Mouse (Mus musculus): ENCODE data around the gene Fut11. TPM values are rescaled to one million over a fixed set of nuclear protein-coding genes. Genes with fewer than 3 reads are reported as not detected.

The Fut11 gene
- polyA plus RNA-seq, 1 experiment from 2014 or later: 20.5 TPM

DNA sequence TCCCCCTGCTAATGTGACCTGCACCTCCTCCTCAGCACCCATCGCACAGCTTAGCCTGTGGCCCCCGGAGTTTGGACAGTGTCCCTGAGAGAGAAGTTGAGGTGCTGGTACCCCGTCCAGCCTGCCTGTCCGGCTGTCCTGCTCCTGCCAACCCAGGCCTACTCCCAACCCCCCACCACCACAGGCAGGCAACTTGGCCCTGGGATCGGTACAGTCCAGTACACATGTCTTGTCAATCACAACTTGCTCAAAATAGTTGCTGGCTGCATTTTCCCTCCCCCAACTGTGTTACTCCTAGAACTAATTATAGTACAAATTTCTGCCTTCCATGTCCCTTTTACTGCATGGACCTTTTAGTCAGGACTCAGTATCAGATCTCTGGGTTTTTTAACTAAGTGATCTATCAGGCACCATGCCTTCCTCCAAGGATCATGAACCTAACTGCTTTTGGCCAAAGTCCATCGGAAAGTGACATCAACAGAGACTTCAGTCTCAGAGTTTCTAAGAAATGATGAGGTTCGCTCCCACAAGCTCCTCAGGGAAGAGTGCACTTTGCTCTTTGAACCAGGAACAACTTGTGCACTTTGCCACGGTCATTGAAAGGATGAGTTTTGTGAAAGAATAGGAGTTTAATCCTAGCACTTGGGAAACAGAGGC, 26.5 kb upstream of the Fut11 start, which contains the start of gene Synpo2l:
Gene Synpo2l (minus strand): TSS at position 201 of the 657 bp plus-strand sequence.
- peak within 1 kb of the TSS; percentile 92 for H3K27ac ChIP-seq (ENCODE audit: low read length)
- H3K4me1 ChIP-seq (ENCODE audit: control insufficient read depth, insufficient read depth, low read length): peaks cover 20% of the 10 kb centered on the region
- ATAC-seq (replicated peaks; ENCODE audit: extremely low read depth, insufficient read depth, low FRiP score): peak; percentile 80
- H3K9ac ChIP-seq (ENCODE audit: low read length): peak within 1 kb of the TSS; percentile 81
- no peaks in the 10 kb centered on the region; the same call in 1 of the 2 replicates for H3K9me3 ChIP-seq (replicated peaks; ENCODE audit: control insufficient read depth, low read length)
- H3K27me3 ChIP-seq (ENCODE audit: control insufficient read depth, insufficient read depth, low read length): no peaks in the 10 kb centered on the region
- 54% methylated on average over 8 of the region's 8 CpGs for WGBS
- peak within 1 kb of the TSS; percentile 90 for H3K4me2 ChIP-seq (ENCODE audit: low read depth, low read length)
- H3K36me3 ChIP-seq (ENCODE audit: control insufficient read depth, insufficient read depth): no peaks in the 10 kb centered on the region
- H3K4me3 ChIP-seq (ENCODE audit: low read length): peak within 1 kb of the TSS; percentile 53

DNA sequence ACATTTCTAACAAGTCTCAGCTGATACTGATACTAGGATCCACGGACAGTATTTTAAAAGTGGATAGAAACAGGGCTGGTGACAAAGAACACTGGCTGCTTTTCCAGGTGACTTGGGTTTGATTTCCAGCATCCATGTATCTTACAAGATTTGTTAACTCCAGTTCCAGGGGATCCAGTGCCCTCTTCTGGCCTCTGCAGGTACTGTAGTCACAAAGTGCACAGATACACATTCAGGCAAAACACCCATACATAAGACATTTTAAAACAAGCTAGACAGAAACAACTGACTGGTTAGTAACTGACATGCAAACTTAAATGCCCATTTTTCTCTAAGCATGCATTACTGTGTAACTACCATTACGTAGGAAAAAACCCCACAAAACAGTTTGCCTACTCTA, 21.8 kb upstream of the Fut11 start:
- Histone ChIP-seq H3K9me3 (replicated peaks; ENCODE audit: control insufficient read depth, low read length) (no peaks in the 10 kb centered on the region; the same call in 1 of the 2 replicates), H3K4me1 (ENCODE audit: control insufficient read depth, insufficient read depth, low read length) (peaks cover 23% of the 10 kb centered on the region), H3K27ac (ENCODE audit: low read length) (no peak overlapping the region; the same call in 1 of the 2 replicates), H3K4me2 (ENCODE audit: low read depth, low read length) (no peak overlapping the region), H3K4me3 (ENCODE audit: low read length) (no peak overlapping the region), H3K9ac (ENCODE audit: low read length) (no peak overlapping the region), H3K36me3 (ENCODE audit: control insufficient read depth, insufficient read depth) (peaks cover 13% of the 10 kb centered on the region), H3K27me3 (ENCODE audit: control insufficient read depth, insufficient read depth, low read length) (no peaks in the 10 kb centered on the region)
- WGBS: 89% methylated on average over 2 of the region's 2 CpGs
- ATAC-seq (replicated peaks; ENCODE audit: extremely low read depth, insufficient read depth, low FRiP score): no peak

DNA sequence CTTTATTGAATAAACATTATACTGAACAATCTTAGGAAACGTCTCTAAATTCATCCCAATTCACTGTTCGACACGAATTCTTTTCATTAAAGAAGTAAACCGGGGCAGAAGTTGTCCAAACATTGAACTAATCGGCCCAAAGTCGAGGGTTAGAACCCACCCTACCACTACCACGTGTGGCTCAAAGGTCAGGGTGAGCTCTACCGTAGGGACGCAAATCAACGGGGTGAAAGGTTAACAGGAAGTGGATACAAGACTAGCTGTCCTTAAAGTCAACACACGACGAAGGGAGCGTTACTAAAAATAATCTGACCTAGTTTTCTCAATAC, 21.1 kb upstream of the Fut11 start:
- Histone ChIP-seq H3K4me2 (ENCODE audit: low read depth, low read length) (peak overlapping the region; percentile 91), H3K27me3 (ENCODE audit: control insufficient read depth, insufficient read depth, low read length) (no peaks in the 10 kb centered on the region), H3K4me1 (ENCODE audit: control insufficient read depth, insufficient read depth, low read length) (peaks cover 21% of the 10 kb centered on the region), H3K27ac (ENCODE audit: low read length) (peak overlapping the region; percentile 95), H3K9me3 (replicated peaks; ENCODE audit: control insufficient read depth, low read length) (no peaks in the 10 kb centered on the region; the same call in 1 of the 2 replicates), H3K36me3 (ENCODE audit: control insufficient read depth, insufficient read depth) (peaks cover 20% of the 10 kb centered on the region), H3K4me3 (ENCODE audit: low read length) (peak overlapping the region; percentile 82), H3K9ac (ENCODE audit: low read length) (peak overlapping the region; percentile 75)
- 8% methylated on average over 13 of the region's 13 CpGs for WGBS
- ATAC-seq (replicated peaks; ENCODE audit: extremely low read depth, insufficient read depth, low FRiP score): no peak

DNA sequence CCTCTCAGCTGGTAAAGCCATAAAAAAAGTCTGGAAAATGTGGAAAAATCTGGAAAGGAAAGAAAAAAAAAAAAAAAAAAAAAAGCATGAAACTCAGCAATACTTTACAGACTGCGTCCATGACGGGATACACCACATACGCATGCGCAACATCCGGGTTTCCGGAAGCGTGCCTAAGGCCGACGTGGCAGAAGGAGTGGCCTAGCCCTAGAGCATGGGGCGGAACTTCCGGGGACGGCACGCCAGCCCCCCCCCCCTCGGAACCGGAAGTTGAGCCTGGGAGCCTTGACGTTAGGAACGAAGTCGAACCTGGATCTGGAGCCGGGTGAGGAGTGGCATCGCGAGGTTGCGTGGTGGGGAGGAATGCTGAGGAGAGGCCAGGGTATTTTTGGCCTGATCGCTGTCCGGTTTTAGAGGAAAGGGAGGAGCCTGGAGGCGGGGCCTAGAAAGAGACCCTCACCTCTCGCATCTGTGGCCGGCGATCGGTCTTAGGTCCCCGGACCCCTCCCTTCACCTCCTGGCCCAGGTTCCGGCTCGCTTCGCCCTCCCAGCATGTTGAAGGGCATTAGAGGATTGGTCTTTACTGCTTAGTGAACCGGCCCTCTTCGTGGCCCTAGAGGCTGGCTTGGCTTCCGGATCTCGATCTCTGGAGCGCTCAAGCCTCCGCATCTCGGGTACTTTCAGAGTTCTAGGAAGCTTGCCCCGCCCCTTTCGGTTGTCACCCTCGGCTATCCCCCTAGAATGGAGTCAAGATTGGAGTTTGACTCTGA, 20.5 kb upstream of the Fut11 start, which contains the start of gene Sec24c:
Gene Sec24c (plus strand): TSS at position 245 of the 770 bp plus-strand sequence.
- no peaks in the 10 kb centered on the region; the same call in 1 of the 2 replicates for H3K9me3 ChIP-seq (replicated peaks; ENCODE audit: control insufficient read depth, low read length)
- no peaks in the 10 kb centered on the region for H3K27me3 ChIP-seq (ENCODE audit: control insufficient read depth, insufficient read depth, low read length)
- peak within 1 kb of the TSS; percentile 88 for H3K9ac ChIP-seq (ENCODE audit: low read length)
- H3K27ac ChIP-seq (ENCODE audit: low read length): peak within 1 kb of the TSS; percentile 95
- WGBS: 0% methylated on average over 43 of the region's 43 CpGs
- H3K4me2 ChIP-seq (ENCODE audit: low read depth, low read length): peak within 1 kb of the TSS; percentile 91
- H3K4me3 ChIP-seq (ENCODE audit: low read length): peak within 1 kb of the TSS; percentile 82
- ATAC-seq (replicated peaks; ENCODE audit: extremely low read depth, insufficient read depth, low FRiP score): peak; percentile 96
- peaks cover 16% of the 10 kb centered on the region for H3K4me1 ChIP-seq (ENCODE audit: control insufficient read depth, insufficient read depth, low read length)
- H3K36me3 ChIP-seq (ENCODE audit: control insufficient read depth, insufficient read depth): peaks cover 25% of the 10 kb centered on the region

DNA sequence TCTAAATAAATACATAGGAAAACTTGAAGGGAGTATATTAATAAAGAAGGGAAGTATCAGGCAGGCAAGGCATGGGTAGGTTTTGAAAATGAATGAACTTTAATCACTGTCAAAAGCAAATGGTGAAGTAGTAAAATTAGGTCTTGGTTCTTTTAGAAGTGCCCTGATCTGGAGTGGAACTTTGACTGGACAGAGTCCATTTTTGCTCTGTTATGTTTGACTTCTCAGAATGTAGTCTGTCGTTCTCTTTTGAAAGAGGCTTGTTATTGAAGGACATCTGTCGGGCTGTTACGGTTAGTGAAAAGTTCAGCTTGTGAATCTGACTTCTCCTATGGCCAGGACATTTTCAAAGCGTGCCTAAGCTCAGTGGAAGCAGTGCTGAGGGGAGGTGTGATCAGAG, 16.9 kb upstream of the Fut11 start:
- WGBS: 84% methylated on average over 4 of the region's 4 CpGs
- no peak overlapping the region for H3K9ac ChIP-seq (ENCODE audit: low read length)
- H3K36me3 ChIP-seq (ENCODE audit: control insufficient read depth, insufficient read depth): peaks cover 56% of the 10 kb centered on the region
- H3K4me2 ChIP-seq (ENCODE audit: low read depth, low read length): no peak overlapping the region
- H3K4me3 ChIP-seq (ENCODE audit: low read length): no peak overlapping the region
- ATAC-seq (replicated peaks; ENCODE audit: extremely low read depth, insufficient read depth, low FRiP score): no peak
- H3K4me1 ChIP-seq (ENCODE audit: control insufficient read depth, insufficient read depth, low read length): peaks cover 24% of the 10 kb centered on the region
- H3K27ac ChIP-seq (ENCODE audit: low read length): no peak overlapping the region
- H3K9me3 ChIP-seq (replicated peaks; ENCODE audit: control insufficient read depth, low read length): no peaks in the 10 kb centered on the region; the same call in 1 of the 2 replicates
- no peaks in the 10 kb centered on the region for H3K27me3 ChIP-seq (ENCODE audit: control insufficient read depth, insufficient read depth, low read length)

DNA sequence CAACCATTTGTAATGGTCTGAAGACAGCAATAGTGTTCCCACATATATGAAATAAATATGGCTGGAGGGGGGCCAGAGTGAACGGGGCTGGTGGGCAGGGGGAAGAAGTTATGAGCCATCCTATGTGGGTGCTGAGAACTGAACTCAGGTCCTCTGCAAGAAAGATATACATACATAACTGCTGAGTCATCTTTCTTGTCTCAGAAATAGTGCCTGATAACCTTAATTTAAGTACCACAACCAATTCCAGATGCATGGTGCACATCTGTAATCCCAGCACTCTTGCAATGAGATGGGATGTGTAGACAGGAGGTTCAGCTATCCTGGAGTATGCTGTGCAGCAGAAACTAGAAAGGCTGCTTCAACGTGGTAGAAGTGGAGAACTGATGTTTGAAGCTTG, 13.0 kb upstream of the Fut11 start:
- 87% methylated on average over 2 of the region's 2 CpGs for WGBS
- no peak for ATAC-seq (replicated peaks; ENCODE audit: extremely low read depth, insufficient read depth, low FRiP score)

DNA sequence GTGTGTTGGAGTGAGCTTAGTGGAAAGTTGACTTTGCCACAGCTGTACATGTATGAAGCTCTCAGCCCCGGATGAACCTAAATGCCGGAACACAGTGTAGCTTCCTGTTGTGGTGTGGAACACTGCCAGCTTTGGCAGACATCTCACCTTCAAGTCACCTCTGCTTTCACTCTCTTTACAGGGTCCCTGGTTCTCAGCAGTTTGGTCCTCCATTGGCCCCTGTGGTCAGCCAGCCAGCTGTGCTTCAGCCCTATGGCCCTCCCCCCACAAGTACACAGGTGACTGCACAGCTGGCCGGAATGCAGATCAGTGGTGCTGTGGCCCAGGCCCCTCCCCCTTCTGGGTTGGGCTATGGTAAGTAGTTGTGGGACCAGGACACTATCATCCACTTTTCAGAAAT, 12.3 kb upstream of the Fut11 start:
- H3K4me3 ChIP-seq (ENCODE audit: low read length): no peak overlapping the region
- H3K4me2 ChIP-seq (ENCODE audit: low read depth, low read length): no peak overlapping the region
- no peak overlapping the region for H3K9ac ChIP-seq (ENCODE audit: low read length)
- H3K9me3 ChIP-seq (replicated peaks; ENCODE audit: control insufficient read depth, low read length): no peaks in the 10 kb centered on the region
- H3K4me1 ChIP-seq (ENCODE audit: control insufficient read depth, insufficient read depth, low read length): peaks cover 8% of the 10 kb centered on the region
- H3K27me3 ChIP-seq (ENCODE audit: control insufficient read depth, insufficient read depth, low read length): no peaks in the 10 kb centered on the region
- 27% methylated on average over 3 of the region's 3 CpGs for WGBS
- peak; percentile 52; the same call in 1 of the 2 replicates for ATAC-seq (replicated peaks; ENCODE audit: extremely low read depth, insufficient read depth, low FRiP score)
- H3K27ac ChIP-seq (ENCODE audit: low read length): peak overlapping the region; percentile 5
- H3K36me3 ChIP-seq (ENCODE audit: control insufficient read depth, insufficient read depth): peaks cover 88% of the 10 kb centered on the region

More for the DNA sequence above, 13.0 kb upstream of the Fut11 start:
- H3K27ac ChIP-seq (ENCODE audit: low read length): peak overlapping the region; percentile 5
- no peak overlapping the region for H3K9ac ChIP-seq (ENCODE audit: low read length)
- no peaks in the 10 kb centered on the region for H3K9me3 ChIP-seq (replicated peaks; ENCODE audit: control insufficient read depth, low read length)
- H3K4me1 ChIP-seq (ENCODE audit: control insufficient read depth, insufficient read depth, low read length): peaks cover 8% of the 10 kb centered on the region
- no peak overlapping the region for H3K4me2 ChIP-seq (ENCODE audit: low read depth, low read length)
- H3K27me3 ChIP-seq (ENCODE audit: control insufficient read depth, insufficient read depth, low read length): no peaks in the 10 kb centered on the region
- no peak overlapping the region for H3K4me3 ChIP-seq (ENCODE audit: low read length)
- H3K36me3 ChIP-seq (ENCODE audit: control insufficient read depth, insufficient read depth): peaks cover 85% of the 10 kb centered on the region

DNA sequence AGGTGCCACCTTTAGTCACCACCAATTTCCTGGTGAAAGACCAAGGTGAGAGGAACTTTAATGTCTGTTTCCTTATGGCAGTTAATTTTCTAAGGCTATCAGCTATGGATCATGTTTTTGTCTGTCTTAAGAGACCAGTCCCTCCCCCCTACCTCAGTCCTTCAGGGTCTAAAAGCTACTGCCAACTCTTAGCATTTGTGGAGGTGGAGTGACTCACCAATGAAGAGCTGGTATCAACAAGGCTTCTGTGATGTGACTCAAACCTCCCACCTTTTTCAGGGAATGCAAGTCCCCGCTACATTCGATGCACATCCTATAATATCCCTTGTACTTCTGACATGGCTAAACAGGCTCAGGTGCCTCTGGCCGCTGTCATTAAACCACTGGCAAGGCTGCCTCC, 8.2 kb upstream of the Fut11 start:
- 94% methylated on average over 3 of the region's 3 CpGs for whole genome bisulfite sequencing
- peaks cover 8% of the 10 kb centered on the region for H3K4me1 ChIP-seq (ENCODE audit: control insufficient read depth, insufficient read depth, low read length)
- no peaks in the 10 kb centered on the region for H3K27me3 ChIP-seq (ENCODE audit: control insufficient read depth, insufficient read depth, low read length)
- H3K4me3 ChIP-seq (ENCODE audit: low read length): no peak overlapping the region
- H3K36me3 ChIP-seq (ENCODE audit: control insufficient read depth, insufficient read depth): peaks cover 90% of the 10 kb centered on the region
- no peak for ATAC-seq (replicated peaks; ENCODE audit: extremely low read depth, insufficient read depth, low FRiP score)
- no peaks in the 10 kb centered on the region for H3K9me3 ChIP-seq (replicated peaks; ENCODE audit: control insufficient read depth, low read length)
- no peak overlapping the region for H3K9ac ChIP-seq (ENCODE audit: low read length)
- H3K27ac ChIP-seq (ENCODE audit: low read length): no peak overlapping the region
- H3K4me2 ChIP-seq (ENCODE audit: low read depth, low read length): no peak overlapping the region

DNA sequence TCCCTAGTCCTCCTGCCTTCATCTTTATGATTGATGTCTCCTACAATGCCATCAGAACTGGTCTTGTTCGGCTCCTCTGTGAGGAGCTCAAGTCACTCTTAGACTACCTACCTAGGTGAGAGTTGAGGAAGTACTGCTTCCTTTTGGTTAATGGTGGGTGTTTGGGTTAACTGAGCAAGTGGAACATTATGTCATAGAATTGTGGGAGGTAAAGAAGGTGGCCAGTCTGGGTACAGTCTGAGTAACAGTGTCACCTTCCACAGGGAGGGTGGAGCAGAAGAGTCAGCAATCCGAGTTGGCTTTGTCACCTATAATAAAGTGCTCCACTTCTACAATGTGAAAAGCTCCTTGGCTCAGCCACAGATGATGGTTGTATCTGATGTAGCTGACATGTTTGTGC, 5.8 kb upstream of the Fut11 start:
- no peak overlapping the region for H3K4me2 ChIP-seq (ENCODE audit: low read depth, low read length)
- ATAC-seq (replicated peaks; ENCODE audit: extremely low read depth, insufficient read depth, low FRiP score): no peak
- H3K9ac ChIP-seq (ENCODE audit: low read length): no peak overlapping the region

More for the DNA sequence above, 5.8 kb upstream of the Fut11 start:
- Histone ChIP-seq H3K4me1 (ENCODE audit: control insufficient read depth, insufficient read depth, low read length) (no peaks in the 10 kb centered on the region; the same call in 1 of the 2 replicates), H3K27ac (ENCODE audit: low read length) (no peak overlapping the region), H3K4me3 (ENCODE audit: low read length) (no peak overlapping the region), H3K36me3 (ENCODE audit: control insufficient read depth, insufficient read depth) (peaks cover 87% of the 10 kb centered on the region), H3K27me3 (ENCODE audit: control insufficient read depth, insufficient read depth, low read length) (no peaks in the 10 kb centered on the region), H3K9me3 (replicated peaks; ENCODE audit: control insufficient read depth, low read length) (no peaks in the 10 kb centered on the region)
- 85% methylated on average over 2 of the region's 2 CpGs for WGBS
